Mouse (Mus musculus): ENCODE measurements around the gene Susd3. TPM values are rescaled to one million over a fixed set of nuclear protein-coding genes. Genes with fewer than 3 reads are reported as not detected.

The Susd3 gene
- total and polyA plus RNA-seq, 2 experiments from 2014 or later: 0.63 to 1.2 TPM

- ATAC-seq (ENCODE audit: low FRiP score) (no peak), DNase-seq (ENCODE audit: low spot score) (no peak)
- Histone ChIP-seq H3K9me3 (ENCODE audit: low read length) (no peaks in the 10 kb centered on the region), H3K27ac (ENCODE audit: low read depth, low read length) (no peak overlapping the region), H3K4me3 (ENCODE audit: low read depth, low read length) (no peak overlapping the region), H3K4me1 (ENCODE audit: insufficient read depth, low read length) (peaks cover 7% of the 10 kb centered on the region), H3K4me2 (ENCODE audit: low read depth, low read length, poor library complexity, severe bottlenecking) (no peak overlapping the region), H3K27me3 (ENCODE audit: insufficient read depth, low read length) (no peaks in the 10 kb centered on the region), H3K36me3 (ENCODE audit: insufficient read depth, low read length) (no peaks in the 10 kb centered on the region), H3K9ac (replicated peaks; ENCODE audit: low read length, poor library complexity, severe bottlenecking) (no peak overlapping the region)
- TF ChIP-seq CTCF (IDR thresholded peaks at IDR 0.05): no peak
- 67% methylated on average over 4 of the region's 4 CpGs for WGBS
Measured at GRCm38 (mm10) chr13:49213531-49213932, 35.0 kb downstream of the Susd3 start.

- TF ChIP-seq CTCF (IDR thresholded peaks at IDR 0.05): no peak
- DNase-seq (ENCODE audit: low spot score): no peak
- peaks cover 7% of the 10 kb centered on the region for H3K4me1 ChIP-seq (ENCODE audit: insufficient read depth, low read length)
- H3K27ac ChIP-seq (ENCODE audit: low read depth, low read length): no peak overlapping the region
- H3K27me3 ChIP-seq (ENCODE audit: insufficient read depth, low read length): no peaks in the 10 kb centered on the region
- no peak overlapping the region for H3K4me2 ChIP-seq (ENCODE audit: low read depth, low read length, poor library complexity, severe bottlenecking)
- H3K9me3 ChIP-seq (ENCODE audit: low read length): no peaks in the 10 kb centered on the region
- 78% methylated on average over 4 of the region's 4 CpGs for WGBS
- no peak overlapping the region for H3K4me3 ChIP-seq (ENCODE audit: low read depth, low read length)
- no peak for ATAC-seq (ENCODE audit: low FRiP score)
- H3K9ac ChIP-seq (replicated peaks; ENCODE audit: low read length, poor library complexity, severe bottlenecking): no peak overlapping the region
- no peaks in the 10 kb centered on the region for H3K36me3 ChIP-seq (ENCODE audit: insufficient read depth, low read length)
Measured at GRCm38 (mm10) chr13:49212711-49213500, 35.6 kb downstream of the Susd3 start.

GRCm38 (mm10) chr13:49209306-49209705 lies 39.2 kb downstream of the Susd3 start:
- H3K9me3 ChIP-seq (ENCODE audit: low read length): no peaks in the 10 kb centered on the region
- no peak overlapping the region for H3K27ac ChIP-seq (ENCODE audit: low read depth, low read length)
- no peaks in the 10 kb centered on the region for H3K36me3 ChIP-seq (ENCODE audit: insufficient read depth, low read length)
- 70% methylated on average over 7 of the region's 7 CpGs for WGBS
- ATAC-seq (ENCODE audit: low FRiP score): no peak
- H3K4me3 ChIP-seq (ENCODE audit: low read depth, low read length): no peak overlapping the region
- no peak overlapping the region for H3K4me2 ChIP-seq (ENCODE audit: low read depth, low read length, poor library complexity, severe bottlenecking)
- H3K27me3 ChIP-seq (ENCODE audit: insufficient read depth, low read length): no peaks in the 10 kb centered on the region
- TF ChIP-seq CTCF (IDR thresholded peaks at IDR 0.05): no peak
- H3K4me1 ChIP-seq (ENCODE audit: insufficient read depth, low read length): peaks cover 2% of the 10 kb centered on the region; the same call in 1 of the 2 replicates
- H3K9ac ChIP-seq (replicated peaks; ENCODE audit: low read length, poor library complexity, severe bottlenecking): no peak overlapping the region
- no peak for DNase-seq (ENCODE audit: low spot score)

GRCm38 (mm10) chr13:49206341-49206740 lies 42.2 kb downstream of the Susd3 start:
- 93% methylated on average over 2 of the region's 2 CpGs for WGBS
- no peaks in the 10 kb centered on the region; the same call in 1 of the 2 replicates for H3K36me3 ChIP-seq (ENCODE audit: insufficient read depth, low read length)
- DNase-seq (ENCODE audit: low spot score) (no peak), ATAC-seq (ENCODE audit: low FRiP score) (no peak)
- H3K27me3 ChIP-seq (ENCODE audit: insufficient read depth, low read length): no peaks in the 10 kb centered on the region
- H3K9me3 ChIP-seq (ENCODE audit: low read length): no peaks in the 10 kb centered on the region
- no peak for TF ChIP-seq CTCF (IDR thresholded peaks at IDR 0.05)
- no peak overlapping the region for H3K27ac ChIP-seq (ENCODE audit: low read depth, low read length)
- H3K4me3 ChIP-seq (ENCODE audit: low read depth, low read length): no peak overlapping the region
- no peak overlapping the region for H3K4me2 ChIP-seq (ENCODE audit: low read depth, low read length, poor library complexity, severe bottlenecking)
- no peaks in the 10 kb centered on the region for H3K4me1 ChIP-seq (ENCODE audit: insufficient read depth, low read length)
- no peak overlapping the region for H3K9ac ChIP-seq (replicated peaks; ENCODE audit: low read length, poor library complexity, severe bottlenecking)

GRCm38 (mm10) chr13:49205381-49205998 lies 43.0 kb downstream of the Susd3 start:
- peak; percentile 96 for TF ChIP-seq CTCF (IDR thresholded peaks at IDR 0.05)
- H3K4me1 ChIP-seq (ENCODE audit: insufficient read depth, low read length): no peaks in the 10 kb centered on the region
- H3K27me3 ChIP-seq (ENCODE audit: insufficient read depth, low read length): no peaks in the 10 kb centered on the region
- H3K36me3 ChIP-seq (ENCODE audit: insufficient read depth, low read length): no peaks in the 10 kb centered on the region; the same call in 1 of the 2 replicates
- peak; percentile 77 for DNase-seq (ENCODE audit: low spot score)
- H3K4me3 ChIP-seq (ENCODE audit: low read depth, low read length): no peak overlapping the region
- peak; percentile 50 for ATAC-seq (ENCODE audit: low FRiP score)
- 24% methylated on average over 13 of the region's 13 CpGs for WGBS
- H3K9ac ChIP-seq (replicated peaks; ENCODE audit: low read length, poor library complexity, severe bottlenecking): no peak overlapping the region
- H3K4me2 ChIP-seq (ENCODE audit: low read depth, low read length, poor library complexity, severe bottlenecking): no peak overlapping the region
- H3K9me3 ChIP-seq (ENCODE audit: low read length): no peaks in the 10 kb centered on the region
- no peak overlapping the region for H3K27ac ChIP-seq (ENCODE audit: low read depth, low read length)

- H3K4me2 ChIP-seq (ENCODE audit: low read depth, low read length, poor library complexity, severe bottlenecking): no peak overlapping the region
- TF ChIP-seq CTCF (IDR thresholded peaks at IDR 0.05): no peak
Measured at GRCm38 (mm10) chr13:49202556-49202955, 46.0 kb downstream of the Susd3 start.

More at GRCm38 (mm10) chr13:49202556-49202955, 46.0 kb downstream of the Susd3 start:
- no peak overlapping the region for H3K27ac ChIP-seq (ENCODE audit: low read depth, low read length)
- DNase-seq (ENCODE audit: low spot score) (no peak), ATAC-seq (ENCODE audit: low FRiP score) (no peak)
- no peaks in the 10 kb centered on the region for H3K27me3 ChIP-seq (ENCODE audit: insufficient read depth, low read length)
- 90% methylated on average over 7 of the region's 7 CpGs for WGBS
- no peaks in the 10 kb centered on the region for H3K9me3 ChIP-seq (ENCODE audit: low read length)
- no peak overlapping the region for H3K4me3 ChIP-seq (ENCODE audit: low read depth, low read length)
- no peaks in the 10 kb centered on the region for H3K4me1 ChIP-seq (ENCODE audit: insufficient read depth, low read length)
- H3K9ac ChIP-seq (replicated peaks; ENCODE audit: low read length, poor library complexity, severe bottlenecking): no peak overlapping the region
- no peaks in the 10 kb centered on the region; the same call in 1 of the 2 replicates for H3K36me3 ChIP-seq (ENCODE audit: insufficient read depth, low read length)
